Mouse (Mus musculus) ES-E14 (cell line): Measurements from ENCODE around the gene Cdh13.

Source experiments
- HCFC1 ChIP-seq: IDR thresholded peaks from 2 replicates; pipeline ENCODE4 v1.6.1; 2012; ENCODE audit warnings: low read length, inconsistent platforms, borderline replicate concordance; ENCODE audit not compliant: insufficient read depth
- ZC3H11A ChIP-seq: IDR thresholded peaks from 2 replicates; pipeline ENCODE4 v1.6.1; 2012; ENCODE audit warnings: low read depth, mild to moderate bottlenecking, inconsistent platforms, low read length, borderline replicate concordance
- ZNF384 ChIP-seq: IDR thresholded peaks from 2 replicates; pipeline ENCODE4 v1.6.1; 2012; ENCODE audit warnings: low read depth, low read length, inconsistent platforms

DNA sequence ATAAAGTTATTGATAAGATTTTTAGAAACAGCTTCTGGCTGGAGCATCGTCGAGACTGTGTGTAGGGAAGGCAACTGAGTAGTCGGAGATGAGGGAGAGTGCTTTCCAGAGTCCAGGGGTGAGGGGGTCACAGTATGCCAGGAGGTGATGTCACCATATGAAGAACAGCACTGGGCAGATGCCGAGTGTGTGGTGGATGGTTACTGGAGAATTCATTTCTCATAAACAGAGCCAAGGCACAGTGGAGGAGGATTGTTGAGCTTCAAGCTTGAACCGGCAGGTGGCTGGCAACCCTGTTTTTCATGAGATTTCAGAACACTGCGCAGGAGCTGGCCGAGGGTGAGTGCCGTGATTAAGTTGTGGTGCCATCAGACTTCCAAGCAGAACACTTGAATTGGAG, 317.8 kb downstream of the Cdh13 start:
- no peak for TF ChIP-seq ZNF384
- no peak for TF ChIP-seq ZC3H11A
- TF ChIP-seq HCFC1, result no peak
